Mouse (Mus musculus): ENCODE measurements around the gene Csmd2. TPM values are rescaled to one million over a fixed set of nuclear protein-coding genes. Genes with fewer than 3 reads are reported as not detected.

Csmd2 gene
- polyA plus RNA-seq, 1 experiment from 2014 or later: 0.03 TPM

GRCm38 (mm10) chr4:128170181-128170580, 182.5 kb downstream of the Csmd2 start:
- H3K4me3 ChIP-seq (ENCODE audit: low read depth, low read length): no peak overlapping the region
- H3K9me3 ChIP-seq (ENCODE audit: control insufficient read depth, low read length): no peaks in the 10 kb centered on the region
- 81% methylated on average over 8 of the region's 8 CpGs for WGBS
- no peak overlapping the region for H3K4me2 ChIP-seq
- ATAC-seq (replicated peaks; ENCODE audit: low FRiP score) (no peak), DNase-seq (ENCODE audit: low spot score) (no peak)
- no peak overlapping the region for H3K9ac ChIP-seq (ENCODE audit: low read depth, low read length)
- H3K27ac ChIP-seq (ENCODE audit: low read depth, low read length): no peak overlapping the region
- H3K36me3 ChIP-seq (ENCODE audit: control insufficient read depth, insufficient read depth, low read length): no peaks in the 10 kb centered on the region
- H3K27me3 ChIP-seq (replicated peaks; ENCODE audit: control insufficient read depth, insufficient read depth, low read length): no peaks in the 10 kb centered on the region
- H3K4me1 ChIP-seq (replicated peaks; ENCODE audit: control insufficient read depth, insufficient read depth, low read length): no peaks in the 10 kb centered on the region

GRCm38 (mm10) chr4:128171233-128171632, 183.6 kb downstream of the Csmd2 start:
- WGBS: 80% methylated on average over 9 of the region's 9 CpGs
- no peak for DNase-seq (ENCODE audit: low spot score)

DNA sequence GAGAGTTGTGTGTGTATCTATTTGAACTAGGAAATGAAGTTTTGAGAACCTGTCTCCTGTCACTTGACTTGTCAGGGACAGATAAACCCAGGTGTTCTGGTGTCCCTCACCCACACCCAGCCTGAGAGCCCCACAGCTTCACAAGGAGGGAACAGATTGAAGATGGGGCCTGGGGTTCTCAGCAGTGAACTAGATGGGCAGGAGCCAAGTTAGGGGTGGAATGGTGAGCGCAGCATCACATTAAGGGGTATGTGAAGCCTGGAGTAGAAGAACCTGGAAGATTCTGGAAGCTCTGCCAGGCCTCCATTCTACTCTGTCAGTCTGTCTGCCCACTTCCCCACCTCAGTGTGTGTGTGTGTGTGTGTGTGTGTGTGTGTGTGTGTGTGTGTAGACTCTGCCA, 184.0 kb downstream of the Csmd2 start:
- no peak for ATAC-seq (replicated peaks; ENCODE audit: low FRiP score)
- no peaks in the 10 kb centered on the region for H3K9me3 ChIP-seq (ENCODE audit: control insufficient read depth, low read length)
- no peak overlapping the region for H3K4me2 ChIP-seq
- DNase-seq (ENCODE audit: low spot score): no peak
- no peaks in the 10 kb centered on the region for H3K36me3 ChIP-seq (ENCODE audit: control insufficient read depth, insufficient read depth, low read length)
- H3K27ac ChIP-seq (ENCODE audit: low read depth, low read length): no peak overlapping the region
- H3K4me1 ChIP-seq (replicated peaks; ENCODE audit: control insufficient read depth, insufficient read depth, low read length): no peaks in the 10 kb centered on the region
- no peak overlapping the region for H3K4me3 ChIP-seq (ENCODE audit: low read depth, low read length)
- 72% methylated on average over 1 of the region's 1 CpGs for WGBS
- H3K27me3 ChIP-seq (replicated peaks; ENCODE audit: control insufficient read depth, insufficient read depth, low read length): no peaks in the 10 kb centered on the region
- no peak overlapping the region for H3K9ac ChIP-seq (ENCODE audit: low read depth, low read length)

More at GRCm38 (mm10) chr4:128171233-128171632, 183.6 kb downstream of the Csmd2 start:
- H3K27ac ChIP-seq (ENCODE audit: low read depth, low read length): no peak overlapping the region
- H3K27me3 ChIP-seq (replicated peaks; ENCODE audit: control insufficient read depth, insufficient read depth, low read length): no peaks in the 10 kb centered on the region
- no peak overlapping the region for H3K4me2 ChIP-seq
- no peaks in the 10 kb centered on the region for H3K4me1 ChIP-seq (replicated peaks; ENCODE audit: control insufficient read depth, insufficient read depth, low read length)
- H3K9me3 ChIP-seq (ENCODE audit: control insufficient read depth, low read length): no peaks in the 10 kb centered on the region
- no peaks in the 10 kb centered on the region for H3K36me3 ChIP-seq (ENCODE audit: control insufficient read depth, insufficient read depth, low read length)
- no peak overlapping the region for H3K4me3 ChIP-seq (ENCODE audit: low read depth, low read length)
- H3K9ac ChIP-seq (ENCODE audit: low read depth, low read length): no peak overlapping the region
- no peak for ATAC-seq (replicated peaks; ENCODE audit: low FRiP score)

DNA sequence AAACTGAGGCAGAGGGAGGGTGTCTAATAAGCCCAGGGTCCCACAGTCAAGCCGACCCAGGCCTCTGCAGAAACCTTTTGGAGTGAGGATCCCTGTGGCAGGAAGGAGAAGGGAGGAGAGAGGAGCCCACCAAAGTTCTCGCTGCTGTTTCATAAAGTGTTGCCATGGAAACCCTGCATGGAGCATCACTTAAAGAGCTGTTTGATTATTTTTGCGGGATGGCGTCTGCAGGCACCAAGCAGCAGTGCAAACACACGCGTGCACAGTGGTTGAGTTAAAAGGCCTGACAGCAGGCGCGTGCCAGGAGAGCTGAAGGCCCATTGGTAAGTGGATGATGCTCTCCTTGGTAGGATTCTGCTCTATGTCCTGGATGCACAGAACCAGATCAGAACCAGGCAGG, 191.3 kb downstream of the Csmd2 start:
- no peaks in the 10 kb centered on the region for H3K27me3 ChIP-seq (replicated peaks; ENCODE audit: control insufficient read depth, insufficient read depth, low read length)

GRCm38 (mm10) chr4:128179581-128179980, 191.9 kb downstream of the Csmd2 start:
- H3K9me3 ChIP-seq (ENCODE audit: control insufficient read depth, low read length): no peaks in the 10 kb centered on the region
- no peaks in the 10 kb centered on the region for H3K4me1 ChIP-seq (replicated peaks; ENCODE audit: control insufficient read depth, insufficient read depth, low read length)
- no peaks in the 10 kb centered on the region for H3K36me3 ChIP-seq (ENCODE audit: control insufficient read depth, insufficient read depth, low read length)
- H3K9ac ChIP-seq (ENCODE audit: low read depth, low read length): no peak overlapping the region
- no peak overlapping the region for H3K27ac ChIP-seq (ENCODE audit: low read depth, low read length)
- no peak for ATAC-seq (replicated peaks; ENCODE audit: low FRiP score)
- WGBS: 72% methylated on average over 2 of the region's 2 CpGs
- DNase-seq (ENCODE audit: low spot score): no peak
- H3K4me2 ChIP-seq: no peak overlapping the region
- H3K27me3 ChIP-seq (replicated peaks; ENCODE audit: control insufficient read depth, insufficient read depth, low read length): no peaks in the 10 kb centered on the region
- no peak overlapping the region for H3K4me3 ChIP-seq (ENCODE audit: low read depth, low read length)

More for the DNA sequence above, 191.3 kb downstream of the Csmd2 start:
- 80% methylated on average over 8 of the region's 8 CpGs for WGBS
- Histone ChIP-seq H3K9ac (ENCODE audit: low read depth, low read length) (no peak overlapping the region), H3K4me1 (replicated peaks; ENCODE audit: control insufficient read depth, insufficient read depth, low read length) (no peaks in the 10 kb centered on the region), H3K4me2 (no peak overlapping the region), H3K9me3 (ENCODE audit: control insufficient read depth, low read length) (no peaks in the 10 kb centered on the region), H3K27ac (ENCODE audit: low read depth, low read length) (no peak overlapping the region), H3K36me3 (ENCODE audit: control insufficient read depth, insufficient read depth, low read length) (no peaks in the 10 kb centered on the region), H3K4me3 (ENCODE audit: low read depth, low read length) (no peak overlapping the region)
- ATAC-seq (replicated peaks; ENCODE audit: low FRiP score) (no peak), DNase-seq (ENCODE audit: low spot score) (no peak)

GRCm38 (mm10) chr4:128184747-128185146, 197.1 kb downstream of the Csmd2 start:
- Histone ChIP-seq H3K9me3 (ENCODE audit: control insufficient read depth, low read length) (no peaks in the 10 kb centered on the region), H3K27ac (ENCODE audit: low read depth, low read length) (no peak overlapping the region), H3K4me3 (ENCODE audit: low read depth, low read length) (no peak overlapping the region), H3K27me3 (replicated peaks; ENCODE audit: control insufficient read depth, insufficient read depth, low read length) (no peaks in the 10 kb centered on the region), H3K4me2 (no peak overlapping the region), H3K9ac (ENCODE audit: low read depth, low read length) (no peak overlapping the region), H3K4me1 (replicated peaks; ENCODE audit: control insufficient read depth, insufficient read depth, low read length) (no peaks in the 10 kb centered on the region), H3K36me3 (ENCODE audit: control insufficient read depth, insufficient read depth, low read length) (no peaks in the 10 kb centered on the region)
- WGBS: 60% methylated on average over 1 of the region's 1 CpGs
- ATAC-seq (replicated peaks; ENCODE audit: low FRiP score): no peak
- no peak for DNase-seq (ENCODE audit: low spot score)

DNA sequence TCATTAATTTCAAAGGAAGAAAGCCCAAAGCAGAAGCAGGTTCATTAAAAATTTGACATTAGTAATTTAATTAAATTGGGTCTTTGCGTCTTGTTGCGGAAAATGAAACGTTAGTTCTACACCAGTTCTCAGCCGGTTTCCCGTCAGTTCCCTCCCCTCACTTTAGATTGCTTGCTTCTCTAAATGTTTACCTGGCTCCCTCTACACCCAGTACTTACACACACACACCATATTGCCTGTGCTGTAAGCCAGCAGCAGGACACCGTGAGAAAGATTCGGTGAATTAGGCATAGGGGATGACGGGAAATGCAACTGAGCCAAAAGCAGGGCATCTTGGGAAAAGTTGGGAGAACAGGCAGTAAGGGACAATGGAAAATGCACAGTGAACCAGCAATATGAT, 206.8 kb downstream of the Csmd2 start:
- Histone ChIP-seq H3K4me1 (replicated peaks; ENCODE audit: control insufficient read depth, insufficient read depth, low read length) (no peaks in the 10 kb centered on the region), H3K4me2 (no peak overlapping the region), H3K9me3 (ENCODE audit: control insufficient read depth, low read length) (peaks cover 3% of the 10 kb centered on the region; the same call in 1 of the 2 replicates), H3K4me3 (ENCODE audit: low read depth, low read length) (no peak overlapping the region), H3K27me3 (replicated peaks; ENCODE audit: control insufficient read depth, insufficient read depth, low read length) (no peaks in the 10 kb centered on the region), H3K36me3 (ENCODE audit: control insufficient read depth, insufficient read depth, low read length) (no peaks in the 10 kb centered on the region), H3K9ac (ENCODE audit: low read depth, low read length) (no peak overlapping the region), H3K27ac (ENCODE audit: low read depth, low read length) (no peak overlapping the region)
- ATAC-seq (replicated peaks; ENCODE audit: low FRiP score) (no peak), DNase-seq (ENCODE audit: low spot score) (no peak)
- 92% methylated on average over 8 of the region's 8 CpGs for WGBS

GRCm38 (mm10) chr4:128217991-128218595, 230.4 kb downstream of the Csmd2 start:
- H3K36me3 ChIP-seq (ENCODE audit: control insufficient read depth, insufficient read depth, low read length): no peaks in the 10 kb centered on the region
- no peaks in the 10 kb centered on the region for H3K27me3 ChIP-seq (replicated peaks; ENCODE audit: control insufficient read depth, insufficient read depth, low read length)
- DNase-seq (ENCODE audit: low spot score): no peak
- no peaks in the 10 kb centered on the region for H3K4me1 ChIP-seq (replicated peaks; ENCODE audit: control insufficient read depth, insufficient read depth, low read length)
- no peak overlapping the region for H3K9ac ChIP-seq (ENCODE audit: low read depth, low read length)
- H3K4me2 ChIP-seq: no peak overlapping the region
- no peaks in the 10 kb centered on the region for H3K9me3 ChIP-seq (ENCODE audit: control insufficient read depth, low read length)
- no peak for ATAC-seq (replicated peaks; ENCODE audit: low FRiP score)
- WGBS: 70% methylated on average over 13 of the region's 13 CpGs
- no peak overlapping the region for H3K4me3 ChIP-seq (ENCODE audit: low read depth, low read length)
- no peak overlapping the region for H3K27ac ChIP-seq (ENCODE audit: low read depth, low read length)

DNA sequence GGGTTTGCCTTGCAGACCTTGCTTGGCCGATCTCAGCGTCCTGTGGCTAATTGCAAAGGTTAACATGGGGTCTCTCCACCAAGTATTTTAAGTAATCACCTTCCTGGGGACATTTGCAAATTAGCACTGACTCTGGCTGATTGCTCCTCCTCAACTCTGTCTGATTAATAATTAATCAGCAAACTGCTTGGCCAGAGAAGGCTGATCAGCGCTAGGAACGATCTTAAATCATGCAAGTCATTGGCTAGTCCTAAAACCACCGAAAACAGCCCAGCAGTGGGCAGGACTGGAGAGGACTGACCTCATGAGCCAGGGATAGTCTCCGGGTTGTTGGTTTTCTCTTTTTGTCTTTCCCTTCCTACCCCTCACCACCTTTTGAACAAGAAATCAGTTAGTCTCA, 236.8 kb downstream of the Csmd2 start:
- no peak for ATAC-seq (replicated peaks; ENCODE audit: low FRiP score)
- Histone ChIP-seq H3K4me1 (replicated peaks; ENCODE audit: control insufficient read depth, insufficient read depth, low read length) (no peaks in the 10 kb centered on the region), H3K4me3 (ENCODE audit: low read depth, low read length) (no peak overlapping the region), H3K9me3 (ENCODE audit: control insufficient read depth, low read length) (no peaks in the 10 kb centered on the region), H3K27ac (ENCODE audit: low read depth, low read length) (no peak overlapping the region), H3K9ac (ENCODE audit: low read depth, low read length) (no peak overlapping the region), H3K4me2 (no peak overlapping the region), H3K36me3 (ENCODE audit: control insufficient read depth, insufficient read depth, low read length) (no peaks in the 10 kb centered on the region), H3K27me3 (replicated peaks; ENCODE audit: control insufficient read depth, insufficient read depth, low read length) (no peaks in the 10 kb centered on the region)
- DNase-seq (ENCODE audit: low spot score): no peak
- WGBS: 63% methylated on average over 6 of the region's 6 CpGs

Data from liver, embryonic 11.5 days (tissue).